Mouse (Mus musculus): ENCODE measurements around the gene Zfp955a. TPM values are rescaled to one million over a fixed set of nuclear protein-coding genes. Genes with fewer than 3 reads are reported as not detected.
"Not testable (repeated sequence)": the region's sequence is repeated elsewhere in the genome, so short reads cannot be mapped to it uniquely, and the experiment has no call there.

Gene Zfp955a
- 9.4 and 9.6 TPM in 2 replicates for polyA plus RNA-seq (2015; fragmentation: Nextera tagmentation; extraction: Ambion mirVana)

DNA sequence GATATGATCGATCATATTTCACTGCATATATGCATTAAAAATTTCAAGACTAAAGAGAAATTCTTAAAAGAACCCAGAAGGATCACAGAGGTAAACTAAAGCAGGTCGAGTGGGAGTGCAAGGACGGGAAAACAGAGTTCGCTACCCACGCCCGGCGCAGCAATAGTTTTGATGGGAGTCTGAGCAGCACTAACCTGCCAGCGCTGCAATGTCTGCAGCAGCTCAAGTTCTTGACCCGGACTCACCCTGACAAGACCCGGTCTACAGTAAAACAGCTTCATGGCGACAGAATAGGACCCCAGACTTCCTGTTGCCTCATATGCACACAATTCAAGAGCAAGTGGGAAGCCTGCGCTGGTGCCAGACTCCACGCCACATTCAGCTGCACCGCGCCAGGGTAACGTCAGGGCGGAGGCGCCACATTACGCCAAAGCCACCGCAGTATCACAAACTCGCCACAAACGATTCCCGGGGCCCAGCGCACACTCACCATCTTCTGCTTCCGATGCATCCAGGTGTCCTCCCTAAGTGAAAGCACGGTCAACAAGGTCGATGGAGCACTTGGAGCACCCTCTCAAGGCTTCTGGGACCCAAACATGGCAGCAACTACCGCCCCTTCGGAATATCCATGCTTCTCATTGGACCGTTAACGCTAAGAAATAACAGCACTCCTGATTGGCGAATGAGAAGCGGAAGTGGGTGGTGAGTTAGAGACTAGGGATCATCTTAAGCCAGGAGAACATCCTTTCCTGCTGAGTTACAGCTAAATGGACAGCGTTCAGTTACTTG, at the start of gene Zfp955a:
TSS of gene Zfp955a (minus strand) at position 616 of the 789 bp plus-strand sequence.
- not testable (repeated sequence) for H3K4me1 ChIP-seq (ENCODE audit: insufficient read depth, low read depth, low read length); H3K27me3 ChIP-seq (replicated peaks; ENCODE audit: insufficient read depth, low read length); H3K27ac ChIP-seq (ENCODE audit: low read length); H3K9ac ChIP-seq (replicated peaks; ENCODE audit: low read depth); H3K36me3 ChIP-seq (ENCODE audit: insufficient read depth, low read length); H3K9me3 ChIP-seq (ENCODE audit: low read length); H3K4me2 ChIP-seq (replicated peaks; ENCODE audit: low read depth, low read length); H3K4me3 ChIP-seq (ENCODE audit: low read depth, low read length); DNase-seq (ENCODE audit: low spot score)
- peak; percentile 100 for ATAC-seq
- WGBS, result 38% methylated on average over 1 of the region's 34 CpGs

DNA sequence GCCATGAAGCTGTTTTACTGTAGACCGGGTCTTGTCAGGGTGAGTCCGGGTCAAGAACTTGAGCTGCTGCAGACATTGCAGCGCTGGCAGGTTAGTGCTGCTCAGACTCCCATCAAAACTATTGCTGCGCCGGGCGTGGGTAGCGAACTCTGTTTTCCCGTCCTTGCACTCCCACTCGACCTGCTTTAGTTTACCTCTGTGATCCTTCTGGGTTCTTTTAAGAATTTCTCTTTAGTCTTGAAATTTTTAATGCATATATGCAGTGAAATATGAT, 34.9 kb upstream of the Zfp955a start:
- not testable (repeated sequence) for DNase-seq (ENCODE audit: low spot score); H3K4me3 ChIP-seq (ENCODE audit: low read depth, low read length); H3K4me1 ChIP-seq (ENCODE audit: insufficient read depth, low read depth, low read length); ATAC-seq; H3K36me3 ChIP-seq (ENCODE audit: insufficient read depth, low read length); H3K9ac ChIP-seq (replicated peaks; ENCODE audit: low read depth); H3K9me3 ChIP-seq (ENCODE audit: low read length); H3K4me2 ChIP-seq (replicated peaks; ENCODE audit: low read depth, low read length); H3K27me3 ChIP-seq (replicated peaks; ENCODE audit: insufficient read depth, low read length); H3K27ac ChIP-seq (ENCODE audit: low read length)
- WGBS, result no CpG with 5 or more reads among the region's 9 CpGs

DNA sequence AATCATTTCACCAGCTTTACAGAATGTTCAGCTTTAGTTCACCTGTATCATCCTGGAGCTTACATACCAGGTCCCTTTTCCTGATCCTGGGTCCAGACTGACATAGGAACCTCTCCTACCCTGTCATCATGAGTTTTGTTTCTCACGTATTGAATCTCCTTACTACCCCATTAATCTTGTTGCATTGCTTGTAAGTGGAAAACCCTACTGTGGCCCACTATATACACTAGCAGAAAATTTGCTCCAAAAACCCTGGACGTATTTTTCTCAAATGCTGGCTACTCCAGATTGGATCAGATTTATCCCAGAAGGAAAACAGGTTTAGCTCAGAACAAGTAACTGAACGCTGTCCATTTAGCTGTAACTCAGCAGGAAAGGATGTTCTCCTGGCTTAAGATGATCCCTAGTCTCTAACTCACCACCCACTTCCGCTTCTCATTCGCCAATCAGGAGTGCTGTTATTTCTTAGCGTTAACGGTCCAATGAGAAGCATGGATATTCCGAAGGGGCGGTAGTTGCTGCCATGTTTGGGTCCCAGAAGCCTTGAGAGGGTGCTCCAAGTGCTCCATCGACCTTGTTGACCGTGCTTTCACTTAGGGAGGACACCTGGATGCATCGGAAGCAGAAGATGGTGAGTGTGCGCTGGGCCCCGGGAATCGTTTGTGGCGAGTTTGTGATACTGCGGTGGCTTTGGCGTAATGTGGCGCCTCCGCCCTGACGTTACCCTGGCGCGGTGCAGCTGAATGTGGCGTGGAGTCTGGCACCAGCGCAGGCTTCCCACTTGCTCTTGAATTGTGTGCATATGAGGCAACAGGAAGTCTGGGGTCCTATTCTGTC, 34.3 kb upstream of the Zfp955a start, which contains the start of gene Zfp955b:
TSS of gene Zfp955b (plus strand) at position 506 of the 837 bp plus-strand sequence.
- H3K4me2 ChIP-seq (replicated peaks; ENCODE audit: low read depth, low read length); H3K9ac ChIP-seq (replicated peaks; ENCODE audit: low read depth); H3K36me3 ChIP-seq (ENCODE audit: insufficient read depth, low read length); H3K9me3 ChIP-seq (ENCODE audit: low read length); H3K4me3 ChIP-seq (ENCODE audit: low read depth, low read length); DNase-seq (ENCODE audit: low spot score); H3K27ac ChIP-seq (ENCODE audit: low read length); H3K4me1 ChIP-seq (ENCODE audit: insufficient read depth, low read depth, low read length); H3K27me3 ChIP-seq (replicated peaks; ENCODE audit: insufficient read depth, low read length): not testable (repeated sequence)
- ATAC-seq, result peak; percentile 100
- WGBS, result no CpG with 5 or more reads among the region's 25 CpGs

DNA sequence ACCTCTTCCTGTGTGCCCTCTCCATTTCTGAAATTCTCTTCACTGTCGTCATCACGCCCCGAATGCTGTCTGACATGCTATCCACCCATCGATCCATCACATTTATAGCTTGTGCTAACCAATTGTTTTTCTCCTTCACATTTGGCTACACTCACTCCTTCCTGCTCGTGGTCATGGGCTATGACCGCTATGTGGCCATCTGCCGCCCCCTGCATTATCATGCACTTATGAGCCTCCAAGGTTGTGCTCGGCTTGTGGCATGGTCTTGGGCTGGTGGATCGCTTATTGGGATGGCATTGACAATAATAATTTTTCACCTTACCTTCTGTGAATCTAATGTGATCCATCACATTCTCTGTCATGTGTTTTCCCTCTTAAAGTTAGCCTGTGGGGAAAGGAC, 14.0 kb upstream of the Zfp955a start:
- Histone ChIP-seq H3K9me3 (ENCODE audit: low read length) (no peaks in the 10 kb centered on the region), H3K9ac (replicated peaks; ENCODE audit: low read depth) (no peak overlapping the region), H3K27me3 (replicated peaks; ENCODE audit: insufficient read depth, low read length) (no peaks in the 10 kb centered on the region), H3K4me1 (ENCODE audit: insufficient read depth, low read depth, low read length) (no peaks in the 10 kb centered on the region), H3K27ac (ENCODE audit: low read length) (no peak overlapping the region), H3K4me2 (replicated peaks; ENCODE audit: low read depth, low read length) (no peak overlapping the region), H3K36me3 (ENCODE audit: insufficient read depth, low read length) (no peaks in the 10 kb centered on the region), H3K4me3 (ENCODE audit: low read depth, low read length) (no peak overlapping the region)
- 88% methylated on average over 9 of the region's 9 CpGs for WGBS
- TF ChIP-seq EP300 (IDR thresholded peaks at IDR 0.05), result no peak
- no peak for TF ChIP-seq CTCF (IDR thresholded peaks at IDR 0.05)
- DNase-seq (ENCODE audit: low spot score) (no peak), ATAC-seq (no peak)

DNA sequence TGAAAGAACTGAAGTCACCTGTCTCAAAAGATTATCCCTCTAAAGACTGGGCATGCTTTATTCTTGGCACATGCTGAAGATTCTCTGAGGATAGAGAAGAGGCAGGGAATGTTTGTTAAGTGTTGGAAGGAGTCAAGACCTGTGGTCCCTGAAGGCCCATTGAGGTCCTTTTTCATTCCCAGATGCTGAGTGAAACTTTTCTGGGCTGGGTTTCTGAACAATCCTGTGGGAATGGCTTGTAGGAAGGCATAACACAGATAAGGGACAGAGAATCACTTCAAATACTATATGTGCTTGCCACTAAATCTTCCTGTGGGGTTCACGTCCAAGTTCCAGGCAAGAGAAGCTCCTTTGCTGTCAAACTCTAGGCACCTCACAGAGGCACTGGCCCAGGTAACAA, 9.4 kb upstream of the Zfp955a start, which contains the start of gene Olfr63:
TSS of gene Olfr63 (plus strand) at position 301 of the 400 bp plus-strand sequence.
- ATAC-seq (no peak), DNase-seq (ENCODE audit: low spot score) (no peak)
- 41% methylated on average over 1 of the region's 1 CpGs for WGBS
- Histone ChIP-seq H3K4me3 (ENCODE audit: low read depth, low read length) (no peak within 1 kb of the TSS), H3K4me1 (ENCODE audit: insufficient read depth, low read depth, low read length) (no peaks in the 10 kb centered on the region), H3K9ac (replicated peaks; ENCODE audit: low read depth) (no peak within 1 kb of the TSS), H3K4me2 (replicated peaks; ENCODE audit: low read depth, low read length) (no peak within 1 kb of the TSS), H3K9me3 (ENCODE audit: low read length) (no peaks in the 10 kb centered on the region), H3K36me3 (ENCODE audit: insufficient read depth, low read length) (no peaks in the 10 kb centered on the region), H3K27me3 (replicated peaks; ENCODE audit: insufficient read depth, low read length) (no peaks in the 10 kb centered on the region), H3K27ac (ENCODE audit: low read length) (no peak within 1 kb of the TSS)
- TF ChIP-seq EP300 (IDR thresholded peaks at IDR 0.05), result no peak
- TF ChIP-seq CTCF (IDR thresholded peaks at IDR 0.05), result no peak

DNA sequence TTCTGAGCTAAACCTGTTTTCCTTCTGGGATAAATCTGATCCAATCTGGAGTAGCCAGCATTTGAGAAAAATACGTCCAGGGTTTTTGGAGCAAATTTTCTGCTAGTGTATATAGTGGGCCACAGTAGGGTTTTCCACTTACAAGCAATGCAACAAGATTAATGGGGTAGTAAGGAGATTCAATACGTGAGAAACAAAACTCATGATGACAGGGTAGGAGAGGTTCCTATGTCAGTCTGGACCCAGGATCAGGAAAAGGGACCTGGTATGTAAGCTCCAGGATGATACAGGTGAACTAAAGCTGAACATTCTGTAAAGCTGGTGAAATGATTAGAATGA, 343 bp upstream of the Zfp955a start:
- not testable (repeated sequence) for H3K9ac ChIP-seq (replicated peaks; ENCODE audit: low read depth); ATAC-seq
- no CpG with 5 or more reads among the region's 2 CpGs for WGBS

DNA sequence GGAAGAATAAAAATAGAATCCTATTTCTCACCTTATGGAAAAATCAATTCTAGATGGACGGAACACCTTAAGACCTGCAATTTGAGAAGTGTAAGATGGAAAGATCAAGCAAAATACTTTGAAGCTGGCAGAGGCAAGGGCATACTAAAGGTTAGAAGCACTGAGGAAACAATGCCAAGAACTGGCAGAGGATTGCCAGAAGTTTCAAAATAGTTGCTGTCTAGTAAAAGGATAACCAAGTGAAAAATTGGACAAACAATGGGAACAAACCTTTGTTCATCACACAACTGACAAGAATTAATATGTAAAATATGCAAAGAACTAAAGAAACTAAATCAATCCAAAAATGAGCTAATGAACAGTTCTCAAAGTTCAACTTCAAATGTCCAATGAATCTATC, 18.3 kb downstream of the Zfp955a start:
- 98% methylated on average over 1 of the region's 1 CpGs for WGBS
- H3K27me3 ChIP-seq (replicated peaks; ENCODE audit: insufficient read depth, low read length); H3K9me3 ChIP-seq (ENCODE audit: low read length): not testable (repeated sequence)

More for the DNA sequence above, 343 bp upstream of the Zfp955a start:
- H3K4me1 ChIP-seq (ENCODE audit: insufficient read depth, low read depth, low read length); H3K4me3 ChIP-seq (ENCODE audit: low read depth, low read length); DNase-seq (ENCODE audit: low spot score); H3K27ac ChIP-seq (ENCODE audit: low read length); H3K36me3 ChIP-seq (ENCODE audit: insufficient read depth, low read length); H3K4me2 ChIP-seq (replicated peaks; ENCODE audit: low read depth, low read length); H3K9me3 ChIP-seq (ENCODE audit: low read length); H3K27me3 ChIP-seq (replicated peaks; ENCODE audit: insufficient read depth, low read length): not testable (repeated sequence)

More for the DNA sequence above, 18.3 kb downstream of the Zfp955a start:
- H3K4me3 ChIP-seq (ENCODE audit: low read depth, low read length); H3K27ac ChIP-seq (ENCODE audit: low read length); H3K36me3 ChIP-seq (ENCODE audit: insufficient read depth, low read length); H3K4me1 ChIP-seq (ENCODE audit: insufficient read depth, low read depth, low read length); H3K9ac ChIP-seq (replicated peaks; ENCODE audit: low read depth); DNase-seq (ENCODE audit: low spot score); H3K4me2 ChIP-seq (replicated peaks; ENCODE audit: low read depth, low read length); ATAC-seq: not testable (repeated sequence)
